Mouse (Mus musculus) cerebellum, postnatal 14 days (tissue): Measurements from ENCODE around the gene Elk3.

Experiments used
- DNase-seq, 2 experiments: peaks; one replicate each; pipeline ENCODE4 v3.0.0; 2021; ENCODE audit warnings: mixed read lengths in 2 of 2

The Elk3 gene

GRCm38 (mm10) chr10:93265833-93266232 is 45.1 kb downstream of the Elk3 start:
- DNase-seq = no peak

GRCm38 (mm10) chr10:93264001-93264400 is 46.9 kb downstream of the Elk3 start:
- peak; percentile 48 to 58 for DNase-seq

GRCm38 (mm10) chr10:93263431-93263830 is 47.5 kb downstream of the Elk3 start:
- no peak for DNase-seq

GRCm38 (mm10) chr10:93261981-93262499 is 48.9 kb downstream of the Elk3 start:
- peak; percentile 44 to 59 for DNase-seq

GRCm38 (mm10) chr10:93261132-93261980 is 49.6 kb downstream of the Elk3 start:
- peak; percentile 82 to 88 for DNase-seq

- DNase-seq = peak in 1 of 2 experiments; percentile 46
Observed at GRCm38 (mm10) chr10:93259826-93260225, 51.1 kb downstream of the Elk3 start.

- DNase-seq = peak; percentile 91
Observed at GRCm38 (mm10) chr10:93255294-93255693, 55.6 kb downstream of the Elk3 start.

- no peak for DNase-seq
Observed at GRCm38 (mm10) chr10:93253156-93253555, 57.8 kb downstream of the Elk3 start.

GRCm38 (mm10) chr10:93252661-93253060 is 58.3 kb downstream of the Elk3 start:
- no peak for DNase-seq

- DNase-seq = peak; percentile 50 to 59
Observed at GRCm38 (mm10) chr10:93251426-93251825, 59.5 kb downstream of the Elk3 start.

GRCm38 (mm10) chr10:93250436-93251317 is 60.3 kb downstream of the Elk3 start:
- no peak for DNase-seq

- DNase-seq = no peak
Observed at GRCm38 (mm10) chr10:93249901-93250300, 61.0 kb downstream of the Elk3 start.

- no peak for DNase-seq
Observed at GRCm38 (mm10) chr10:93248416-93248815, 62.5 kb downstream of the Elk3 start.

- no peak for DNase-seq
Observed at GRCm38 (mm10) chr10:93247902-93248301, 63.0 kb downstream of the Elk3 start.

GRCm38 (mm10) chr10:93247422-93247821 is 63.5 kb downstream of the Elk3 start:
- DNase-seq = no peak

GRCm38 (mm10) chr10:93246185-93246920 is 64.6 kb downstream of the Elk3 start:
- no peak for DNase-seq

- DNase-seq = no peak
Observed at GRCm38 (mm10) chr10:93244209-93244705, 66.7 kb downstream of the Elk3 start.

- no peak for DNase-seq
Observed at GRCm38 (mm10) chr10:93242861-93243260, 68.1 kb downstream of the Elk3 start.

- DNase-seq = no peak
Observed at GRCm38 (mm10) chr10:93242208-93242607, 68.7 kb downstream of the Elk3 start.

- no peak for DNase-seq
Observed at GRCm38 (mm10) chr10:93239201-93239806, 71.6 kb downstream of the Elk3 start.

GRCm38 (mm10) chr10:93234692-93235091 is 76.2 kb downstream of the Elk3 start:
- DNase-seq = no peak

- DNase-seq = no peak
Observed at GRCm38 (mm10) chr10:93233665-93234194, 77.2 kb downstream of the Elk3 start.
